Mouse (Mus musculus): ENCODE data around the gene Maml3. TPM values are rescaled to one million over a fixed set of nuclear protein-coding genes. Genes with fewer than 3 reads are reported as not detected.
A peak's percentile ranks its signal among the peaks of the same experiment; 100 is the strongest.

Maml3 gene
- total RNA-seq, 1 experiment from 2014 or later, result 19.3 TPM

DNA sequence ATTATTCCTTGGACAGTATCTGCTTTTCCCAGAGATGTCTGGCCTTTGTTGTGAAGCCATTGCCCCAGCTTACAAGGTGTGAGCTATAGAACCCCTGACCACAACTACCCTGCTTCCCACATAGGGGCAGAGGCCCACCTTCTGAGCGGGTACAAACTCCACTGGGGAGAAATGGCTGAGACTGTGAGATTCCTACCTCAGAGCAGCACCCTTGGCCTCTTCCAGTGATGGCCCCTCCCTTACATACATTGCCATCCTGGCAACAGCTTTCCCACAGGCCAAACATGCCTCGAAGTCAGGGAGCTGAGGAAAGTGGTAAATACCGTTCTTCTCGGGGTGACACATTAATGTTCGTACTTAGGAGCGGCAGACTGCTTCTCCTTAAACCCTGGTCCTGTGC lies 118.4 kb downstream of the Maml3 start:
- no peak for ATAC-seq (replicated peaks in 1 of 2; ENCODE audit: insufficient read depth in 1 of 2, low FRiP score in 2 of 2, low TSS enrichment in 1 of 2, low read depth in 1 of 2, poor library complexity in 2 of 2, severe bottlenecking in 2 of 2)

DNA sequence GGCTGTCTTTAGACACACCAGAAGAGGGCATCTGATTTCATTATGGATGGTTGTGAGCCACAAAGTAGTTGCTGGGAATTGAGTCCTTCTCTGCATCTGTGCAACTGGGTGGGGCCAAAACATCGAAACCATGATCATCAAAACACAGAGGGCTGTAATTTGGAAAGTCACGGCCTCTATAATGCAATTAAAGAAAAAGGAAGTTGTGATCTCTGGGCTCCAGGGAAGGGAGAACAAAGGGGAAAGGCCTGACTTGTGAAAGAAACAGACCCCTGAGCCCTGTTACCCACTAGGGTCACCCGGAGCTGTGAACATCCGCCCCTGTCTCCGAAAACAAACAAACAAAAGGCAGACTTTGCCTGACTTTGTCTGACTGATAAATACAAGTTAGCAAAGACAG lies 123.4 kb downstream of the Maml3 start:
- ATAC-seq (replicated peaks in 1 of 2; ENCODE audit: insufficient read depth in 1 of 2, low FRiP score in 2 of 2, low TSS enrichment in 1 of 2, low read depth in 1 of 2, poor library complexity in 2 of 2, severe bottlenecking in 2 of 2), result peak; percentile 46 to 58; a peak in 3 of 4 replicates

DNA sequence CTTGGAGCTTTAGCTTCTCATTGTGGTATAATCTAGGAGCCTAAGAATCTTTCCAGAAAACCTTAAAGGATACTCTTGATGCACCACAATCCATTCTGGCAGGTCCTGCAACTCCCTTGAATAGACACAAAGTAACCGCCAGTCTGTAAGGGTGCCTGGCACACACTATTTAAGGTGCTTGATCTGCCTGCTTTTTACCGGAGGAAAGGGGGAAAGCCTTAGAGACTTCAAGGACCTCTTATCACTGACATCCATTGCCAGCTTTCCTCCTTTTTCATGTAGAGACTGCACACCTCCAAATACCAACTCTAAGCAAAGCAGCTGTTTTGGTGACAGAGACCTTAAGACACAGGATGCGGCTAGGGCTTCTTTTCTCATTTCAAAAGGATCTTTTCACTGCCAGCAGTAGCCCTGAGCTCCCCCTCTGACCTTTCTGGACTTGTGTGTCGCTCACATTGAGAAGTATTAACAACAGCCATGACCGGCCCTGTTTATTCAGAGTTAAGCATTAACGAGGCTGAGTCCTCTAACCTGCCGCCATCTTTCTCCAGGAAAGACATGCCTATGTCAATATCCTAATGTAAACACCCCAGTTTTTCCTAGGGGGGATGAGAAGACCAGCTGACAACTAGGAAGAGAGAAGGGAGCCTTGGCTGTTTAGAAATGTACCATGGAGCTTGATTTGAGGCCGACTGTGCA lies 127.1 kb downstream of the Maml3 start:
- ATAC-seq (replicated peaks in 1 of 2; ENCODE audit: insufficient read depth in 1 of 2, low FRiP score in 2 of 2, low TSS enrichment in 1 of 2, low read depth in 1 of 2, poor library complexity in 2 of 2, severe bottlenecking in 2 of 2), result no peak

DNA sequence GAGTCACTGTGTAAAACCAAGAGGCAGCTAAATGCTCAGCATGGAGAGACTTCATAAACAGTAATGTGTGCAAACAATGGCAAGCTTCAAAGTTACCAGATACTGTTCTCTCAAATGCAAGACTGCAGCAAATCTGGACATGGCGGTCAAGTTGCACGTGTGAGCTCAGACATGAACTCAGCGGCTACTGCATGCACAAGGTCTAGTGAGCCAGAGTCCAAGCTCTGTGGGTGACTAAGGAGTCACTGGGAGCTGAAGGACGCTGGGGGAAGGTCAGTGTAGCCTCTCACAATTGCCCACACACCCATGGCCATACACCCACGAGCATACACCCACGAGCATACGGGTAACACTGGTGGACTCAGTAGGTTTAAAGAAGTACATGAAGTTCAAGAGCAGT lies 130.3 kb downstream of the Maml3 start:
- no peak for ATAC-seq (replicated peaks in 1 of 2; ENCODE audit: insufficient read depth in 1 of 2, low FRiP score in 2 of 2, low TSS enrichment in 1 of 2, low read depth in 1 of 2, poor library complexity in 2 of 2, severe bottlenecking in 2 of 2)

DNA sequence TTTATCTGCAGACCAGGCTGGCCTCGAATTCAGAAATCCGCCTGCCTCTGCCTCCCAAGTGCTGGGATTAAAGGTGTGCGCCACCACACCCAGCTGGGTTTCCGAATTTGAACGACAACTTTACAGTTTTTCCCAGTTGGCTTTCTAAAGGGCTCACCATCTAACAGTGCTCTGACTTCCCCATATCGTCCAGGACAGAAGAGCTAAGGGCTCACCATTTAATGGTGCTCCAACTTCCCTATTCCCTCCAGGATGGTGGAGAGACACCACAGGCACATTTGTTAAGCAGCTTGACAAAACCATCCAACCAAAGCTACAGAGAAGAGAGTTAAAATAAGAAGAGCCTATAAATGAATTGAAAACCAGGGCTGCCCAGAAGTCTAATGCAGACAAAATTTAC lies 130.7 kb downstream of the Maml3 start:
- ATAC-seq (replicated peaks in 1 of 2; ENCODE audit: insufficient read depth in 1 of 2, low FRiP score in 2 of 2, low TSS enrichment in 1 of 2, low read depth in 1 of 2, poor library complexity in 2 of 2, severe bottlenecking in 2 of 2), result 0 out of 4 replicates have a peak, but pooled peaks of 1 of the 2 experiments have one; percentile 53

DNA sequence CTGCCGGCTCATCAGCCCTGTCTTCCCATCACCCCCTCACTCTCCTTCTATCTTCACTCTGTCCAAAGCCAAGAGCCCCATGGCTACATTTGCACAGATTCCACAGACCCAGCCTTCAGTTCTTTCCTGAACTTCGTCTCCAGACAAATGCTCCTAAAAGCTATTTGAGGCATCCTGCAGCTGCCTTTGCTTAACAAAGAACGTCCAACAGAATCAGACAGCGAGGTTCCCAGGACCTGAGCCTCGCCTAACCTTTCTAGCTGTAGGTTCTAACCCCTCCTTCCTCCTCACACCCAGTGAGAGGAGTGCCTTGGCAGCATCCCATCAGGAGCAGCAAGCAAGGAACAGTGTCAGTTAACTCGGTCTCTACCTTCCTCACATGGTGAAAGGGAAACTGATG lies 132.3 kb downstream of the Maml3 start:
- ATAC-seq (replicated peaks in 1 of 2; ENCODE audit: insufficient read depth in 1 of 2, low FRiP score in 2 of 2, low TSS enrichment in 1 of 2, low read depth in 1 of 2, poor library complexity in 2 of 2, severe bottlenecking in 2 of 2), result no peak

DNA sequence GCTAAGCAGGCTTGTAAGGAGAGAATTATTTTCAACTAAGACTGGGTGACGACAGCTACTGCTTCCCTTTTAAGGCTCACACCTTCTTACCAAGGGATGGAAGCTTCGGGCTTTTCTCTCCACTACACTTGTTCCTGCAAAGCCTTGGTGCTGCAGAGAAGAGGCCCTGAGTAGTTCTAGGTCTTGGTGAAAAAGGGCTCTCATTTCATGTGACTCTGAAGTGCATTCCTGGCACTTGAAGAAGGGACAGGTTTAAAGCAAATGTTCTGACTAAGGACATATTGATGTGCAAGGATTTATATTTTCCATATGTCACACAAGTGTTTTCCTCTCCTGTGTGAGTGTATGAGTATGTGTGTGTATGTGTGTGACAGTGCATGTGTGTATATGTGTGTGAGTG lies 134.4 kb downstream of the Maml3 start:
- no peak for ATAC-seq (replicated peaks in 1 of 2; ENCODE audit: insufficient read depth in 1 of 2, low FRiP score in 2 of 2, low TSS enrichment in 1 of 2, low read depth in 1 of 2, poor library complexity in 2 of 2, severe bottlenecking in 2 of 2)

DNA sequence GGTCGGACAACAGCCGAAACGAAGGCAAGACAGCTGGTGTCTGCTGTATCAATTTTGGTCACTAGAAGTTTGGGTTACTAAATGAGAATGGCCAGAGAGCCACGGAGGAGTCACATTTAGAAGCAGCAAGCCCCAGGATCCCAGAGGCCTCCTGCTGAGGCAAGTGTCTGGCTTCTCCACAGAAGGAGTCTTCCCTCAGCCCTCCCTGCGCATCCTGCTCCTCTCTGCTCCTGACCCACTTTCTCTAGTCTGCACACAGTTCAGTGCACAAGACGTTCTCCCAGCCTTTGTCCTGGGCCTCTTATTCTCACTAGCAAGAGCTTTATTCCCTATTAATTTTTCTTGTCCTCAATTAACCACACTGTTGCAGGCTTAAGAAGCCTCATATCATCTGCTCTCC lies 135.4 kb downstream of the Maml3 start:
- ATAC-seq (replicated peaks in 1 of 2; ENCODE audit: insufficient read depth in 1 of 2, low FRiP score in 2 of 2, low TSS enrichment in 1 of 2, low read depth in 1 of 2, poor library complexity in 2 of 2, severe bottlenecking in 2 of 2), result no peak

DNA sequence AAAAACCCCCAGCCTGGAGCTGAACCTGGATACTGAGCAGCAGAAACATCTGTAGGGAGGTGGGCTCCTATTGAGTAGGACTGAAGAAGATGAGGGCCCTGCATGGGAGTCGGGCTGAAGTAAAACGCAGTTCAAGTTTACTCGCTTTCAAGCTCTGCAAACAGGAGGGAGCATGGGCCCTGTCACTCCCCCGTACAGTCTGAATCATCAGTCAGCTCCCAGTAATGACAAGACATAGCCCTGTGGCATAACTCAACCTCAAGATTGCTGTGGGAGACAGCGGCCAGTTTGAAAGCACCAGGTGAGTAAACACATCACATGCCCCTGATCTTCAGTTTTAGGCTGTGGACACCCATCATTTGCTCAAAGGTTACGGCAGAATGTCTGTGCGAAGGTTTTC lies 139.0 kb downstream of the Maml3 start:
- no peak for ATAC-seq (replicated peaks in 1 of 2; ENCODE audit: insufficient read depth in 1 of 2, low FRiP score in 2 of 2, low TSS enrichment in 1 of 2, low read depth in 1 of 2, poor library complexity in 2 of 2, severe bottlenecking in 2 of 2)

DNA sequence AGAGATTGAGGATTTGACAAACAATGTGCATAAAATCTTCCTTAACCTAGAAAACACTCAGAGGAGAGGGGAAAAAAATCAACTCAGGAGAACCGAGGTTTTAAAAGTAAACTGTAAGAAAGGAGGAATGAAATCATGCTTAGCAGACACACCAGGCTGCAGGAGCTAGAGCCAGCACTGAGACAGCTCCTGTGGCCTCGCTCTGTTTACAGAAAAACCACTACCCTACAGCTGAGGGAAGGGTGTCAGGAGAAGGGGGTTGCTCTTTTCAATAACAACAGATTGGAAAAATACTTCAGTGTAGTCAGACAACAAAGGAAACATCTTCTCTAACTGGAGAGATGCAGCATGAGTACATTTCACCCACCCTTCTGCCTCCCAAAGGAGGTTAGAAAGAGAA lies 139.4 kb downstream of the Maml3 start:
- ATAC-seq (replicated peaks in 1 of 2; ENCODE audit: insufficient read depth in 1 of 2, low FRiP score in 2 of 2, low TSS enrichment in 1 of 2, low read depth in 1 of 2, poor library complexity in 2 of 2, severe bottlenecking in 2 of 2), result peak in 1 of 2 experiments; percentile 29; a peak in 1 of 4 replicates

DNA sequence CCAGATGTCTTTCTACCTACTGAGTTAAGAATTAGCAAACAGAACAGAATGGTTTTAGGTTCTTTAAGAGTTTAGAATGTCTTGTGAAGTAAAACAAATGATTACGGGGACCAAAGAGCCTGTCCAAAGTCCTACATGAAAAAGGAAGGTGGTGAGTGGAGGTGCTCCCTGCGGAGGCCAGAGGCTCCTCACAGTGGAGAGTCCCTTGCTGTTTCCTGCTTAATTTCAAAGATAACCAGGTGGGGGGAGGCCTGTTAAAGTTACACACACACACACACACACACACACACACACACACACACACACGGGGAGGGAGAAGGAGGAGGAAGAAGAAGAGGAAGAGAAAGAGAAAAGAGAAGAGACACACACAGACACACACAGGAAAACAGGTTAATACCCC lies 139.9 kb downstream of the Maml3 start:
- ATAC-seq (replicated peaks in 1 of 2; ENCODE audit: insufficient read depth in 1 of 2, low FRiP score in 2 of 2, low TSS enrichment in 1 of 2, low read depth in 1 of 2, poor library complexity in 2 of 2, severe bottlenecking in 2 of 2), result no peak

DNA sequence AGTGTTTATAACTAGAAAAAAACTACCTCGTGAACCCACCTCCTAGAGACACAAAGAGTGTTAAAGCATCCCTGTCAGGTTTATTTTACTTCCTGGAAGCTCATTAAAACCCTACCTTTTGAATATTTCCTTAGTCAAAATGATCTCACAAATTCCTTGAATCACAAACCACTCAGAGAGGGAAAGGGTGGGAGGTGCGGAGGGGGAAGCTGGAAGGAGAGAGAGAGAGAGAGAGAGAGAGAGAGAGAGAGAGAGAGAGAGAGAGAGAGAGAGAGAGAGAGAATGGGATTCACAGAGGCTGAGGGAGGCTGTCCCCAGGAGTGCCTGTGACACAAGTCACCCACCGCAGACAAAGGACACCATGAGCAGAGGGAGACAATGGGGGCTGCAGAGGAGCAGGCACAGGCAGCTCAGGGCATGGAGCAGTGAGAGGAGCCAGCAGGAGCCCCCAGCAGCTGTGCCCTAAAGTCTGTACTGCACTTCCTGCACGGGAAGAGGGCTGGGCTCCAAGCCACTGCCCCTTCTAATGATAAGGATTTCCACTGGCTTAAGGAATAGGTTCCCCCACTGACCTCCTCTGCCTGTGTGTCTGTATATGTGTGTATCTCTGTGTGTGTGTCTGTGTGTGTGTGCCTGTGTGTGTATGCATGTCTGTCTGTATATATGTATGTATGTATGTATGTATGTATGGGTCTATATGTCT lies 140.8 kb downstream of the Maml3 start:
- ATAC-seq (replicated peaks in 1 of 2; ENCODE audit: insufficient read depth in 1 of 2, low FRiP score in 2 of 2, low TSS enrichment in 1 of 2, low read depth in 1 of 2, poor library complexity in 2 of 2, severe bottlenecking in 2 of 2), result peak; percentile 36 to 38; a peak in 2 of 4 replicates

DNA sequence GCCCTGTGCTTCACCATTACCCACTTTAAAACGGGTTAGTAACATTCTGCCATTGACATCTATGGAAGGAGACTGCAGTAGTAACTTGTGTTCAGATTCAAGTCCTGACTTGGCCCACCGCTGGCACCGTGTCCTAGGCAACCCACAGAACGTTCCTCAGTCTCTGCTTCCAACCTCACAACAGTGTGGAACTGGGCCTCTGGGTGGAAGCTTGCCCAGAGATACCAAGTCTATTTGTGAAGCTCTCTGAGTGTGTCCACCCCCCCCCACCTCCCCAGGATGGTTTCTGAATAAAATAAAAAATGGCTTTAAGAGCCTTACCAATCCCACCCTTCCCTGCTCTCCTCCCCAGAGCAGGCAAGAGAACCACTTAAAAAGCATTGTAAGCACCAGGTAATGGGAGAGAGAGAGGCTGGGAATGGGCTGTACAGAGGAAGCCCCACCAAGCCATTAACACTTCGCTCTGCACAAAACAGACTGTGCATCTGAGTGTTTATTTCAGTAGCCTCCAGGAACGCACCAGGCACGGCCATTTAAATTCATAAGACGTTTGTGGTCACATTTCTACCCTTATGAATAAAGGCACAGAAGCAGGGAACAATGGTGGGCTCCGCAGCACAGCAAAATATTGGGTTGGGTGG lies 141.6 kb downstream of the Maml3 start:
- no peak for ATAC-seq (replicated peaks in 1 of 2; ENCODE audit: insufficient read depth in 1 of 2, low FRiP score in 2 of 2, low TSS enrichment in 1 of 2, low read depth in 1 of 2, poor library complexity in 2 of 2, severe bottlenecking in 2 of 2)

DNA sequence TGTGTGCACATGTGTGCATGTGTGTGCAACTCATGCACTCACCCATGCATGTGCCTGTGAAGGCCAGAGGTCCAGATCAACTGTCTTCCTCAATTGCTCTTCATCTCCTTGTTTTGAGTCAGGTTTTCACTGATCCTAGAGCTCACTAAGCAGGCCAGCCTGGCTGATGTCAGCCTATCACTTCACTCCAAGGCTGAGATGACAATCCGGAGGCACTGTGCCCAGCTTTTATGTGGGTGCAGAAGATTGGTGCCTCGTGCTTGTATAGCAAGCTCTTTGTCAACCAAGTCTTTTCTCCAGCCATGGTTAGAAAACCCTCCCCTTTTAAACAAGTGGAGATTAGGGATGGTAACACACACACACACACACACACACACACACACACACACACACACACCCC lies 146.1 kb downstream of the Maml3 start:
- ATAC-seq (replicated peaks in 1 of 2; ENCODE audit: insufficient read depth in 1 of 2, low FRiP score in 2 of 2, low TSS enrichment in 1 of 2, low read depth in 1 of 2, poor library complexity in 2 of 2, severe bottlenecking in 2 of 2), result no peak

DNA sequence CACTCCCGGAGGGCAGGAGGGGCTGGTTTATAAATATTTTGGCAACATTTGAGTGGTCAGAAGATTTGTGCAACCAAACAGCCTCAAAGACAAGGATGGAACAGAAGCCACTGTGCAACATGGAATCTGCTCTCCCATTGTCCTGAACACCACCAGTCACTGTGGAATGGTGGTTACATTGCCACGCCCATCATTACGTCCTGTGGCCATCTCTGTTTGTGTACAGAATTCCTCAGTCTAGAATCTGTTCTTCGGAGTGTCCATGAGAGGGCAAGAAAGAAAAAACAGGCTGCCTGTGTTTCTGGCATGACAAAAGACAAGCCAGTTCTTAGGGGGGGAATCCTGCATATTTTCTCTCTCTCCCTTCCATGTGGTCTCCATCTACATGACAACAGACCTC lies 150.4 kb downstream of the Maml3 start:
- ATAC-seq (replicated peaks in 1 of 2; ENCODE audit: insufficient read depth in 1 of 2, low FRiP score in 2 of 2, low TSS enrichment in 1 of 2, low read depth in 1 of 2, poor library complexity in 2 of 2, severe bottlenecking in 2 of 2), result no peak

DNA sequence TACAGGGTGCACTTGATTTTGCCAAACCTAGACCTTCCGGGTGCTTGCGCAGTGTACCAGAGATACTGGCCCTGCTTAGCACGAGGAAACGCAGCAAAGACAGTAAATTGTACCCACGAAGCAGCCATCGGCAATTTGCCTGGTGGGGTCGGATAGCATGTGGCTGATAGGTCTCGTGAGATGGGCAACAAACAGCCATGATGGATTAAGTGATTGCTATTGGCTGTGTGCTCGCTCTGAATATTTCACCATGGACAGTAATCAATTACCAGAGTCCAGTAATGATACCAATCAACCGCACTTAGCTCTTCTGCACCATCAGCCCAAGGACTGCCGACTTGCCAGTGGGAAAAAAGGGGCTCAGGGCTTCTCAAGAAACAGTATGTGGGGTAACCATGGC lies 150.9 kb downstream of the Maml3 start:
- no peak for ATAC-seq (replicated peaks in 1 of 2; ENCODE audit: insufficient read depth in 1 of 2, low FRiP score in 2 of 2, low TSS enrichment in 1 of 2, low read depth in 1 of 2, poor library complexity in 2 of 2, severe bottlenecking in 2 of 2)

DNA sequence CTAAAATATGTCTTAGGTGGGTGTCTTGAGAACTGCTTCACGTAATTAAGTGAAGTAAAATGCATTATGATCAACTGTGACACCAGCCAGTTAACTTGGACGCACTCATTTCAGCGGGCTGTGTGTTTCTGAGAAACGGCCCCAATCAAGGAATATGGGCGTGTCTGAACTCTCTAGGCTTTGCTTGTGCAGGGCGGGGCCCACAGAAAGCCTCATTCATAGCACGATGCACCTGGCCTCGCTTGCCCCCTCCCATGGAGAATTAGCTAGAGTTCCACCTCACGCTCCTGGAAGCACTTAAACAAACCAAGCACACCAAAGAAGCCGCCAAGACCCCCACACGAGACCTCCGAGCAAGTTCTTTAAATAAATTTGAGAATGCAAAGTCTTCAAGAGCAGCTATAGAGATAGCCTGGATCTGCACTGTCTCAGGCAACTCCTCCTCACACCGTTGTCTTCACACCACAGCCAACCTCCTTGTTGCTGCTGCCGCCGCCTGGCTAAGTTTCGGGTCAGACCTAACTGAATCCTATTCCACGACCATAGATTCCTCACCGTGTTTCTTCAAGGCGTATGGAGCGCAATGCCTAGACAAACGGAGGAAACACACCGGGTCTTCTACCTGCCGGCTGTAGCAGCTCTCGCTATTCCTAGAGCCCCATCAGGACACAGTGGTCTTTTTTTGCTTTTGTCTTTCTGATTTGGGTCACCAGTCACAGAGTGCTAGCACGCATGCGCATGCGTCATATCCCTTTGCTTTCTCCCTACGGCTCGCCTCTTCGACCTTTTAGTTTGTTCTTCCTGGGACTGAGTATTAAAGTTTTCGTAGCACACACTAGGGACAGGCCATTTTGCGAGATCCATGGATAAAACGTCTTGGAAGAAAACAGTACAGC lies 151.9 kb downstream of the Maml3 start:
- no peak for ATAC-seq (replicated peaks in 1 of 2; ENCODE audit: insufficient read depth in 1 of 2, low FRiP score in 2 of 2, low TSS enrichment in 1 of 2, low read depth in 1 of 2, poor library complexity in 2 of 2, severe bottlenecking in 2 of 2)

DNA sequence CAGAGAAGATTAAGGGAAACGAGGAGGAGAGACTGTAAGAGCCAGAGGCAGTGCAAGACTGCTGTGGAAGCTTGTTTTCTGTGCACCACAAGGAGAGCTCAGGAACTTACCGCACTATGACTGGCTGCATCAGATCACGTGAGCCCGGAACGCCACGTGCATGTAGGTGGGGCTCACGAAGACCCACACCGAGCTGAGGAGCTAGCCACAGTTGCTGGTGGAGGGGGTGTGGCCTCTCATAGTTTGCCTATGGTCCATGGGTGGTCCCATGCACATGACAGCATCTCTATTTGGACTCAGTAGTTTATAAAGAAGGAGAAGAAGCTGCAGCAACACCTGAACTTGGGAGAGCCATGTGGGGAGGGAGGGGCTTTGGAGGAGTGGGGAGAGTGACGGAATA lies 152.6 kb downstream of the Maml3 start:
- ATAC-seq (replicated peaks in 1 of 2; ENCODE audit: insufficient read depth in 1 of 2, low FRiP score in 2 of 2, low TSS enrichment in 1 of 2, low read depth in 1 of 2, poor library complexity in 2 of 2, severe bottlenecking in 2 of 2), result no peak
